Mouse (Mus musculus): ENCODE data around the gene Magi2.

The Magi2 gene

DNA sequence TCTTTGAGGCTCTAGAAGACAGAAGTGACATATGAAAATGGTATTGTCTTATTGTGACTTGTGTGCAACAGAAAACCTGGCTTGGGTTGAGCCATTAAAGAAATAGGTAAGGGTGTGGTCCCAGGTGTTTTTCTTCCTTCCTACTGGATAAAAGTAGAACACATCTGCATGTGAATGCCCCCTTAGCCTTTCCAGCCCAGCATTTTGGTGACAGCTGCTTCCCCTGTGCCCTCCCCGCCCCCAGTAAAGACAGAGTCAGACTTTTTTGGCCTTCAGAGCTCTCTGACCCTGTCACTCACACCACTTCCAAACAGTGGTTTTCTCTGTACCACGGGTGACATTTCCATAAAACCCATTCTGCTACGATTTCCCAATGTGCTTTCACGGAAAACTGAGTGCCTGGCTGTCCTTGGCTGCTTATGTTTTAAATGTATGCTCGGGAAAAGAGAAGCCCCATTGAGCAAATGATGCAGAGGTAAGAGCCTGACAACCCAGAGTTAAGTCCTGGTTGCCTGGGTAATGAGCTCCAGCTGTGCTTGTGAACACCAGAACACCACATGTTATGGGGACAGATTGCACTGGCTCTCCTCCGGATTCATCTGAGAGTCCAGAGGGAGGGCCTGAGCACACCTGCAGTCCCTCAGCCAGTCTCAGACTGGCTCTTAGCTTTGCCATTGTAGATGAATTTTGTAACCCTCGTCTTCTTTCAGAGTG lies 1377.1 kb downstream of the Magi2 start:
- DNase-seq (ENCODE audit: low spot score in 2 of 2), result no peak

DNA sequence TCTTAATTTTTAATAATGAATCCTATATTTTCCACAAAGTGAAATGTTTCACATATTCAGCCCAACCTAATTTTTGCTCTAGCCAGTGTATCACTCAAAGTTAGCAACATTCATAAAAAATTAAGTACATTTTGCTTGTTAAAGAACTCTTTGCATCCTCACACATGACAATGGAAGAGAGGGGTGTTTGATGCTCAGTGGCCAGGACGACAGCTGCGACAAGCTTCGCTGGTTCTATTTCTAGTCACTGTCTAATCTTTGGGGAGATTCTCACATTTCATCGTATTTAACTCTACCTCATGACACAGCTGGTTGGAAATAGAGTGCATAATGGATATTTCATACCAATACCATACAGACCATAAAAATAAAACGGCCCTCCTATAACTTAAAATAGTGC lies 1379.7 kb downstream of the Magi2 start:
- DNase-seq (ENCODE audit: low spot score in 2 of 2), result no peak

DNA sequence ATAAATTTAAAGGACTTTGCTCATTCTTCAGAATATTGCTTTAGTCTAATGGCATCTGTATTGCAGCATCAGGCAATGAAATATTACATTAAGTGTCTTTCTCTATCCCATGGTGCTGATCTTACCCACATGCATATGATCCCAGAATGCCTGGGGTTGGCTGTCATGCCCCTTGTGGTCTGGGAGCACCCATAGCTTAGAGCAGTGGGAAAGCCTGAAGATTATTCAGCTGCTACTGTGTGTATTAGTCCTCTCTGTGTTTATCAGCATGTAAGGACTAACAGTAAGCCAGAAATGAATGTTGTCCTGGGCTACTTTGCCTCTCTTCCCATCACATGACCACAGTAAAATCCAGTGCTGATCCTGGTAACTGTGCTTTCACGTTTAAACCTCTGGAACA lies 1380.7 kb downstream of the Magi2 start:
- no peak for DNase-seq (ENCODE audit: low spot score in 2 of 2)

DNA sequence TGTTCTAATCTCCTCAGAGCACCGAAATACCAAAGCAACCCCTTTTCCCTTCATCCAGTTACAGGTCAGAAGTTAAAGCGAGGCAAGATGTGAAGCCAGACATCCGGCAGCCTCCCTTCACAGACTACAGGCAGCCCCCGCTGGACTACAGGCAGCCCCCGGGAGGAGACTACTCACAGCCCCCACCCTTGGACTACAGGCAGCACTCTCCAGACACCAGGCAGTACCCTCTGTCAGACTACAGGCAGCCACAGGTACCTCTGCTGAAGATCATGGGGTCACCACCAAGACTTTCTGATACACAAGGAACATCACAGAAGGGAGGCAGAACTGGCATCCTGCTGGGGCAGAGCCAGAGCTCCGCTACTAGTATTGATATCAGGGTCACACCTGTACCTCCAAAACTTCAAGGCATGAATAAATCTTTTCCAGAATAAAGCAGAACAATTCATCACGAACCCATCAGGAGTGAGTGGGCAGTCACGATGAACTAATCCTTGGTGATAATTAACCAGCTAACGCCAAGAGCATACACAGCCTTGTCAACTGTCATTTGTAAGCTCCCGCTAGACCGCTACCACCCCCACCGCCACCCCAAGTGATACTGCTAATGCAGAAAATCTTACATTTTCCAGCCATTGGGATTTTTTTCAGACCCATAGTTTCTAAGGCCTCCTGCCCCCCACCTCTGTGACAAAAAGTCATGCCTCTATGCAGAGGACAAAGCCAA lies 1382.5 kb downstream of the Magi2 start:
- DNase-seq (ENCODE audit: low spot score in 2 of 2), result no peak

DNA sequence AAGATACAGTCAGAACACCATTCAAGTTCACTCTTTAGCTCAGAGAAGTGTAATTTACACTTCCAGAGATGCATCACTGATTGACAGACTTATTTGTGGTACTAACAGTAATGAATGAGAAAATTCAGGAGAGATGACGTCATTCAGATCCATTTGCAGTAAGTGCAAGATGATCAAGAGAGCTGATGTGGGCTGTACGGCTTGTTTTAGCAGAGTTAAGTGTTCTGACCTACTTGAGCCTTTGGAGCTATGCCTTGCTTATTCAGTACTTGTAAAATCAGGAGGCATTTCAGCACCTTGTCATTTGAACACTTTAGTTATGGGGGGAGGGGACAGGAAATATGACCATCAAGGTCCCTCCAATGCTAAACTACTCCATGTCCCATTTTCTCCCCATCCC lies 1383.8 kb downstream of the Magi2 start:
- DNase-seq (ENCODE audit: low spot score in 2 of 2), result no peak

DNA sequence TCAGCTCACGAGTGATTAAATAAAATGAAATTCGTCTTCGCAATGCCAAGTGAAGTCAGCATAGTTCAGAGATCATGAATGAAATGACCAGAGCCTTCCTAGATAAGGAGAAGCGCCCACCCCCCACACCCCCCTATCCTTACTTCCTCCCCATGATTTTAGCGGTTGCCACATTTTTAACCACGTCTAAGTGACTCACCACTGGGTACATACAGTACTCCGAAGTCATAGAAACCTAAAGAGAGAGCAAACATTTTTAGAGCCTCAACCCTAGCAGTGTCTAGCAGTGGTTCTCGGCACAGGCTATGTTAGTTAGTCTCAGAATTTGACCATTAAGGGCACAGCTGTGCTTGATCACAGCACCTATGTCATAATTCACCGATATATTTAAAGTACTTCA lies 1385.8 kb downstream of the Magi2 start:
- DNase-seq (ENCODE audit: low spot score in 2 of 2), result no peak

DNA sequence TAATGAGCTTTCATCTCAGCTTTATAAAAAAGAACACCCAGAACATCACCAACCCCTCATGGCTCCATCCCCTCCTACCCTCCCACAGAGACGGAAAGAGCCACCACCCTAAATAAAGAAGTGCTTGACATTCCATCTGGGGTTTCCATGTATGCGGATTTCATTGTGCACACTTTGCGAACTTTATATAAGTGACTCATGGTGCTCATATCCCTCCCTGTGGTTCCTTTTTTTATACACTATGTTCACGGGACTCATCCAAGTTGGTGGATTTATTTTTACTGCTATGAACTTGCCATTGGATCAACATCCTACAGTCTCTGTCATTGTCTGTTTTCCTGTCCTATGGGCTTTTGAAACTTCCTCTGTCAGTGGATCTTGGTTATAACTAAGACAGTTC lies 1388.1 kb downstream of the Magi2 start:
- no peak for DNase-seq (ENCODE audit: low spot score in 2 of 2)

DNA sequence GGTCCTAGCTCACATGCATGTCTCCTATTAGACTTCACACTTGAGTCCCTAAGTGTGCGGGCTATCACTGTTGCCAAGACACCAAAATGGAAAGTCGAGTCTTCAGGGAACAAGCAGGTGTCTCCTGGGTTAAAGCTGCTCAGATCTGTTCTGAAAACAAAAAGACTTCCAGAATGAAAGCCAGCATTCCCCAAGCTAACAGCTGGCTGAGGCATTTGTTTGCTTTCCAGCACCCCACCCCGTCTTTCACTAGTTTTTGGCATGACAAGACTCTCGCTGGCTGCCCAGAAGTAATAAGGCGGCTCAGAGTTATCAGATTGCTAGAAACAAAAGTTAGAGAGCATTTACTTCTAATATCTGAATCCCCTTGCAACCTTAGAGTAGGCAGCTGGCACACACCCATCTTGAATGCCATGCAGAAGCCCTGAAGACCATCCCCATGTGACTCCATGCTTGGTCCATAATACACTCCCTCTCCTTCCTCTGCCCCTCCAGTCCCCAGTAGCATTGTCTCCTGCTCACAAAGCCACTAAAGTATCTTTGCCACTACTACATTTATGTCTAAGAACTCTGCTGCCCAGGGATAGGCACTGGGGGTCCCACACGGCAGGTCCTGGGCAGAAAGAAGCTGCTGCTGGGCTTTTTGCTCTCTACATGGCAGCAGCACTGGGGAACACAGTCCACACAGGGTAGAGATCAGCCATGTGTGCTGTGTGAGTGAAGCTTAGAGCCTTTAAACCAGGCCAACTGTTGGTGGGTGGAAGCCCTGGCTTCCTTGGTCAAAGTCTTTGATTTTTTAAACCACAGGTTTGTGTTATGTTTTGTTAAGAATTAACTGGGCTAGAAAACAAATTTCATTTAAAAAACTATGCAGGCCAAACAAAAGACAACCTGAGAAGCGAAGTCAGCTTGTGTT lies 1394.0 kb downstream of the Magi2 start:
- no peak for DNase-seq (ENCODE audit: low spot score in 2 of 2)

DNA sequence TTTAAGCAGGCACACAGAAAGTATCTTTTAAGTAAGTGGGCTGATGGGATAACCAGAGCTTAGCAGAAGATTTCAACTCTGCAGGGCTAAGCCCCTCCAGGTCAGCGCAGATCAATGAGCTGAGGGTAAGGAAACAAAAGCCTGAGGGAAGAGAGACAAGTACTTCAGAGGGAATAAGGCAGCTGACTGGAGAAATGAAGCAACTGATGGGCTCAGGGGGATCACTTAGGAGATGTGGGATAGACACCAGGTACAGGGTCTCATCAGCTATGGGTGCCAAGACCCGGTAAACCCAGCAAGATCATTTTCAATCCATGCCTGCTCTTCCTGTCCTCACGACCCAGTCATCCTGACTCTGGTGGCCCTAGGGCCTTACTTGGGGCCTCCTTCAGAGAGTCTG lies 1395.6 kb downstream of the Magi2 start:
- DNase-seq (ENCODE audit: low spot score in 2 of 2), result no peak

DNA sequence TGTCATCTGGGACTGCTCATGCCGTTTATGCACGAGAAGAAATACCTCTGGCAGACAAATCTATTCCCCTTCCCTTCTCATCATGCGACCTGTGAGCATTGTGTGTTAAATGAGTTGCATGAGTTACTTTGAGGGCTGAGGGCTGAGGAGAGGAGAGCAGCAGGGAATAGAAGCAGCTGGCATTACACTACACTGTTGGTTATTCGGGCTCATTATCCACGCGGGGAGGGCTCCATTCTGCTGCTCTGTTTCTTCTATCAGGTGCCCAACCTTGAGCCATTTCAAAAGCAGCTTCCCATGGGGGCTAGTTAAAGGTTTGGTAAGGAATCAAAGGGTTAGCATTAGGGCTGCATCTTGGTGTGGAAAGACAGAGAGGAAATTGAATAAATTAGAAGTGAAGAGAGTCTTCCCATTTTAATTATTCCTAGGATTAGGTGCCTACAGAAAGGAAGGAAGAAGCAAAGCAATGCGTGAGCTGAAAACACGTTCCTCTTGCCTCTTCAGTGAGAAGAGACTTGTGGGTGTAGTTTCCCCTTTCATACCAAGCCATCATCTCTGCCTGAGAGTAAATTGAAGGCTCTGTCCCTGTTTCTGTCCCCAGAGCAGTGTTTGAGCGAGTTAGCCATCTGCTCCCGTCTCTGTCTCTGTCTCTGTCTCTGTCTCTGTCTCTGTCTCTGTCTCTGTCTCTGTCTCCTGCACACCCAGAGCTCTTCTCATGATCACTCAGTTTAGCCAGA lies 1396.2 kb downstream of the Magi2 start:
- DNase-seq (ENCODE audit: low spot score in 2 of 2), result no peak

DNA sequence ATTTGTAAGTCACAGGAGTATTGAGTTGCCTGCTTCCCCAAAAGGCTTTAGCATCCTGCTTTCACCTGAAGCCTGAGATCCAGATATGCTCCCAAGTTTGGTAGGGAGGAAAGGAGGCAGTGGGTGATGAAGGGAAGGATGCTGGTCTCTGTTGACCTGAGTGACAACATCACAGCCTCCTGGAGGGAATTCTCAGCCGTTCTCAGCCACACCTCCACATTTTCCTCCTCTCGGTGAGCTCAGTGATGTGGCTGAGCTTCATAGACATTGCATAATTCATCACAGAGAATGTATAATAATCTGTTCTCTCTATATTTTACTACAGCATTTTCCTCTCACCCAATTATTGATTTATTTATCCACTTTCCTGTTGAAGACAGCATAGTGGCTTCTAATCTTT lies 1398.3 kb downstream of the Magi2 start:
- no peak for DNase-seq (ENCODE audit: low spot score in 2 of 2)

DNA sequence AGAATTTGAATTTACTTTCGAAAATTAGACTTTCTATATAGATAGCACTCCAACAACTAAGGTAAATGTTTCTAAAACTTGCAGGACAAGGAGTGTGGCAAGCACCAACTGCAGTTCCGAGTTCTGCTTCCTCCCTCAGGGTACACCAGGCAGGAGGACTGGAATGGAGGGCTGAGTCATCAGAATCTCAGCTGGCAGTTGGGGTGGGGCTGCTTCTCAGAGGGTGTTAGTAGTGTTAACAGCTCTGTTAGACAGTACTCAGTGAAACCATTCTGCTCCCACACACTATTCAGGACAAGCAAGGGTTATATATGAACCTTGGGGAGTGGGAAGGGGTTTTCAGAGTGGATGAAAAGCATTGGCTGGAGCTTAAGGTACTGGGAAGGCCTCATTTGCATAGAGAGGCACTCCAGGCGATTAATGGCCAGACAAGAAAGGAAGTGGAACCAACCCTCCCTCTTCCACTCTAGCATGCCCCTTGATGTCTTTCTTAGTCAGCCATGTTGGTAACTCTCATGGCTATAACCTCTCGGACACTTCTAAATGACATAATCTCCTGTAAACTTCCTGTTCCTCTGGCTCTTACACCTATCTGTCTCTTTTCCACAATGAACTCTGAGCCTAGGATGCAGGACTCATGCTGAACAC lies 1402.2 kb downstream of the Magi2 start:
- no peak for DNase-seq (ENCODE audit: low spot score in 2 of 2)

DNA sequence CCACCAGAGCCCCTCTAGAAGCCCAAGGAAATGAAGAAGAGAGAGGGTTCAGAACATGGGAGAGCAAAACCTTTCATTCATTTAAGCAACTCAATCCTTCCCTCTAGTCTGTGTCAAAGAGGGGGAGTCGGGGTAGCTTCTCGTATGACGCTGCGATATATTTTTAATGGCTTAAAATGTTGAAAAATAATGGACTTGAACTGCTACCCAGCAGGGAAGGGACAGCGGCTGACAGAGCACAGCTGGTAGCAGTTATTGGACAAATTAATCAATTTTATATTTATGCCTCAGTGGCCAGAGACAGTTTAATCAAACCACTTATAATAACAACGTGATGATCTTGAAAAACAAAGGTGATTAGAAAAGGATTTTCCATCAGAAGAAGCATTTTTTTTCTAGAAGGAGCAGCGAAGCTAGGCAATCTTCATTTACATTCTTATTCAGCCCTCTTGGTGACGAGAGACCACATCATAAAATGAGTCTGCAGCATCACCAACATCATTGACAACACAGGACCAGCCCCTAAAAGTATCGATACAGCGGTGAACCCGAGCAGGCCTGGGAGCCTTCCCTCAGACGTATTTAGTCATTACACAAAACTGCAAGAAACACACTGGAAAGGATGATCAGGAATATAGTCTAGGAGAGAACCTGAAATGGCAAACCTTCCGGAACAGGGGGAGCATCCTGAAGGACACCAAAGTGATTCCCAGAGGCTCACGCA lies 1407.4 kb downstream of the Magi2 start:
- no peak for DNase-seq (ENCODE audit: low spot score in 2 of 2)

DNA sequence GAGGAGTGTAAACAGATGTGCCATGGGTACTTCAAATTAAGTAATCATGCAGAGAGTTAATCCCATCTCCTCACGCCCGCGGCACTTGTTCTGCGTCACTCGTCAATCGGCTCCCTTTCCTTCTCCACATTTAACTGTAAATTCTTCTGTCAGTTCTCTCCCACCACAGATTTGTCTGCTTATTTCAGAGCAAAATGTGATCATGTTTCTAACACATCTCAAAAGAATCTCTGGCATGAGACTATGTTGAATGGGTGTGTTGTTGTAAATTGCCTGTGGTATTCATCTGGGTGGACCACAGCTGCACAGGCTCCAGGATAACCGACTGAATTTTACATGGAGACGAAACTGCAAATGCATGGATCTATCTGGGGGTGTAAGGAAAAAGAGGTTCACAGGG lies 1408.0 kb downstream of the Magi2 start:
- no peak for DNase-seq (ENCODE audit: low spot score in 2 of 2)

DNA sequence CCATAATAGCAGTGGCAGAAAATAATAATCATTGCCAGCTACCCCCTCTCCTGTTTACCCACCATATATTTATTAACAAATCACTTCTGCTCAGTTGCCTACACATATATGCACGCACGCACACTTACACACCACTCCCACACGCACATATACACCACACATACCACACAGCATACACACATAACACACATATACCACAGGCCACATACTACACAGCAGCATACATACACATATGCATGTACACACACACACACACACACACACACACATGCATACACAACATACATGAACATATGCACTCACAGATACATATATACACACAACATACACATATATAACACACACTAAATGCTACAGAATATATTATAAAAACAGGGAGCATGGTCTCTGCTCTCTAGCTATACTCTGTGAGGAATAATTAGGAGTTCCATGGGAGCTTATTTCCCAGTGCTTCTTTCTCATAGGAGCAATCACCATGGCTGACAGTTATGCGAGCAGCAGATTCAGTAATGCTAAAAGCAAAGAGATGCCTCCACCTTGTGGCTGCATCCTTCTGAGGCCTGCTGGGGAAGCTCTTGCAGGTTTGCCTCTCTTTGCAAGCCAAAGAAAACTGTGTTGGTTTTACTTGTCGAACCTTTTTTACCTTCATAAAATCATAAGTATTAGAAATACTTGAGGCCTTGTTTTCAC lies 1410.6 kb downstream of the Magi2 start:
- DNase-seq (ENCODE audit: low spot score in 2 of 2), result no peak

DNA sequence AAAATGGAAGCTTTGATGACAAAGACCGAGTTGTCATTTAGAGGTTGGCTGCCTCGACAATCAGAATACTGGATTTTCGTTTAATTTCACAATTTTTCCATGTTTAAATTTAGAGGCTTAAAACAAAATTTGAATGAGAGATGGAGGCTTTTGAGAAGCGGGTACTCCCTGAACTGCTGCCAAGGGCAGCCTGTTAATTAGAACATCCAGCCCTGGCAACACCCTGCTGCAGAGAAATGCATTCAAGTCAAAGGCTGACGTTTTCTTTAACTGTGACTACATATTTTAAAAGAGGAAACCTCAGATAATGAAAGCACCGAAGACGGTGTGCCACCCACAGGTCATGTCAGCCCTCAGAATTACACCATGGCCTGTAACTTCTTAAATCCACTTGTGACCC lies 1415.4 kb downstream of the Magi2 start:
- no peak for DNase-seq (ENCODE audit: low spot score in 2 of 2)

DNA sequence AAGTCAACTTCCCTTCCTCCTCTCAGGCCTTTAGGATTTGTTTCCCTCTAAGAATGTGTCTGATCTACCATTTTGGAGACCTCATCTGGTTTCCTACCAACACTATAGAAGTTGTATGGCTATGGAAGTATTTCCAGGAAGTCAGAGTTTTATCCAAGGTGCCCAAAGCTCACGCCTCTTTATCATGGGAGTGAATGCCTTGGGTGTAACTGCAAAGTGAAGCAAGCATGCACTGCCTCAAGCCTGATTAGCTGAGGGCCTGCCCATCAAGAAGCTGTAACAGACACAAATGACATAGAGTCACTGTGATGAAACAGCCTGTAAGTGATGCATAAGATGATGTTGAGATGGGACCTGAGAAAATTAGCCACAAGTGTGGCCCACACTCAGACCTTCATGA lies 1416.9 kb downstream of the Magi2 start:
- no peak for DNase-seq (ENCODE audit: low spot score in 2 of 2)

DNA sequence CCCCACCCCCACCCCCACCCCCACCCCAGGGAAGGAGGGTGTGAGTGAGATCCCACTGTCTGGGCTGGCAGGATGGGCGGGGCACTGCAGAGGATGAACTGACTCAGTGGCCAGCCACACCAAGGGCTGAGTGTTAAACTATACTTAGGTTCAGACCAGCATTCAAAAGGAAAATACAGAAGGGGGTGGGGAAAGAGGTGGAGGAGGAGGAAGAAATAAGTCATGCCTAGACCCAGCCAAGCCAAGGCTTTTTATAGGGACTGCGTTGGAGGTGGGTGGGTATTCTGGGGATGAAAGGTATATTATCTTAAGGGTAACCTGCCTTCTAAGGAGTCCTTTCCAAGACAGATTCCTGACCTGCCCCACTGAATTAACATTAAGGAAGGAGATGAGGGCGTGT lies 1420.1 kb downstream of the Magi2 start:
- DNase-seq (ENCODE audit: low spot score in 2 of 2), result no peak

DNA sequence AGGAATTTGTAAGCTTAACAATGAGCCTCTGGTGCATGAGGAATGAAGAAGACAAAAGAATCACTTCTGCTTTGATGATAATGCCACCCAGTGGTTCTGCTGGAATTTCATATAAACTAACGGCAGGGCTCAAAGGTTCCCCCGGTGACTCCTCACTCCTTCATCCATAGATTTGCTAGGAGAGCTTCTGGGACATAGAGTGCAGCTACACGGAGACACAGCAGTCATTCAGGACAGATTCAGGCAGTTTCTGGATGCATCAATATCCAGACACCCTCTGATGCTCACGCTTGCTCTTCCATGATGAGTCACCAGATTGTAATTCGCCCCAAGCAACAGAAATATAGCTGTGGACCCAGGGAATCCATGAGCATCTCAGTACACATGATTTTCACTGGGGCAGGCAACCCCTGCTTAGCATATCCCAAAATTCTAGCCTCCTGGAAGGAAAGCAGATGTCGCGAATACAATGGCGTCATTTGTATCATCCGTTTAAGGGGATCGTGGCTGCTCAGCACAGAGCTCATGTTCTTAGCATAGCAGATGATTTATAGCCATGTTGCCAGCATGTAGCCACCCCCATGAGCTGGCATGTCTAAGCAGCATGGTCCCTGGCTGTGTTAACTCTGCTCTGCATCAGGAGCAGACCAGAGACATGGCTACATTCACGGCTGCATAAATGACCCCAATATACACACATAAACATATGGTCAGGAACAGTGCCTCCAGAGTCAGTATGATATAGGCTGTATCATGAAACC lies 1426.8 kb downstream of the Magi2 start:
- DNase-seq (ENCODE audit: low spot score in 2 of 2), result no peak

Measured in spleen, postnatal 14 days (tissue).